Mouse (Mus musculus): ENCODE measurements at regions not wholly inside any gene's neighbourhood (a gene's known extent, or its start where the extent isn't known, plus 50 kb on each side); places are given as distances from the start of the nearest gene placed in this dataset.

DNA sequence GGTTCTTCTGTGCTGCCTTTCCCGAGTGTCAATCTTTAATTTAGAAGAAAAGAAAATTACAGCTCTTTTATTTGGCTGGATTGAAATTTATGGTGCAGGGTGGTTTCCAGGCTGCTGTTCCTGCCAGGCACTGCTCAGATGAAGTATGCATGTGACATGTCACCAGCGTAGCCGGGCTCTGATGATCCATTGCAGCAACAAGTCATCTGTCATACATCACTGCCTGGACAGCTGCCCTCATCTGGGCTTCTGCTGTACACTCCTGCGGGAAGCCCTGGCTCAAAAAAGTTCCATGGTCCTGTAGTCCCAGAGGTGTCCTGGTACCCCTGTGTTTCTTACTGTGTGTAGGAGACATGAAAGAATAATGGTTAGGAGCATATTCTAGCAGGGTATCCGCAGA, 773.0 kb downstream of the Kcnj2 start:
- Histone ChIP-seq H3K4me1 (replicated peaks; ENCODE audit: control insufficient read depth, insufficient read depth) (no peaks in the 10 kb centered on the region), H3K4me2 (replicated peaks; ENCODE audit: low read depth) (no peak overlapping the region), H3K27me3 (ENCODE audit: control insufficient read depth, insufficient read depth, low read length) (no peaks in the 10 kb centered on the region), H3K9ac (ENCODE audit: low read length) (no peak overlapping the region), H3K36me3 (ENCODE audit: control insufficient read depth, insufficient read depth, low read length) (no peaks in the 10 kb centered on the region), H3K27ac (replicated peaks) (no peak overlapping the region), H3K9me3 (ENCODE audit: control insufficient read depth, low read length) (no peaks in the 10 kb centered on the region), H3K4me3 (ENCODE audit: low read depth, low read length) (no peak overlapping the region)
- TF ChIP-seq EP300 (optimal IDR thresholded peaks at IDR 0.05): no peak
- TF ChIP-seq CTCF (IDR thresholded peaks at IDR 0.05; ENCODE audit: low read depth): no peak
- 49% methylated on average over 5 of the region's 5 CpGs for WGBS
- ATAC-seq (ENCODE audit: low FRiP score, low TSS enrichment) (no peak), DNase-seq (ENCODE audit: low spot score) (no peak)

DNA sequence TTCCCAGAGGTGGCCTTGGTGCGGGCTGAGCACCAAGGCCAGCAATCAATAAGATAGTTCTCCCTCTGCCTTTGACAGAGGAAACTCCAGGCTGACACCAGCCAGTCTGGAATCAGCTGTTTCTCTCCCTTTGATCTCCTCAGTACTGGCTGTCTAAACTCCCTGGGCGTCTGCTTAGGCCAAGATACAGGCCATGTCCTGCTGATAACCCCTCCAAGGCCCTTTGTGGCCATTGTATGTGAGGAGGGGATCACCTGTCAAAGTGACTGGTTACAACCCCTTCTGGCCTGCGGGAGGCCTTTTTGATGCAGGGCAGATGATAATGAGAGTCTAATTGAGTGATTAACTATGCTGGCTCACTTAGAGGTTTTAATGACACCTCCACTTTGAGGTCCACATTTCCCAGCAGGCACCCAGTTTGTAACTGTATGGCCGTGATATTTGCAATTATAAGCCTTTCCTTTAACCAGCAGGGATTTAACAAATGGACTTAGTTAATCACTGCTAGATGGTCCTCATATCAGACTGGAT, 777.8 kb downstream of the Kcnj2 start:
- Histone ChIP-seq H3K4me3 (ENCODE audit: low read depth, low read length) (no peak overlapping the region), H3K9me3 (ENCODE audit: control insufficient read depth, low read length) (no peaks in the 10 kb centered on the region), H3K4me2 (replicated peaks; ENCODE audit: low read depth) (no peak overlapping the region), H3K27ac (replicated peaks) (no peak overlapping the region), H3K4me1 (replicated peaks; ENCODE audit: control insufficient read depth, insufficient read depth) (no peaks in the 10 kb centered on the region), H3K9ac (ENCODE audit: low read length) (no peak overlapping the region), H3K27me3 (ENCODE audit: control insufficient read depth, insufficient read depth, low read length) (no peaks in the 10 kb centered on the region), H3K36me3 (ENCODE audit: control insufficient read depth, insufficient read depth, low read length) (no peaks in the 10 kb centered on the region)
- WGBS: 54% methylated on average over 4 of the region's 4 CpGs
- ATAC-seq (ENCODE audit: low FRiP score, low TSS enrichment): no peak
- no peak for DNase-seq (ENCODE audit: low spot score)
- TF ChIP-seq EP300 (optimal IDR thresholded peaks at IDR 0.05): no peak

- H3K4me2 ChIP-seq (replicated peaks; ENCODE audit: low read depth): no peak overlapping the region
- no peaks in the 10 kb centered on the region for H3K9me3 ChIP-seq (ENCODE audit: control insufficient read depth, low read length)
- no peak for ATAC-seq (ENCODE audit: low FRiP score, low TSS enrichment)
- TF ChIP-seq EP300 (optimal IDR thresholded peaks at IDR 0.05): no peak
- TF ChIP-seq CTCF (IDR thresholded peaks at IDR 0.05; ENCODE audit: low read depth): no peak
- no peak overlapping the region for H3K9ac ChIP-seq (ENCODE audit: low read length)
- H3K36me3 ChIP-seq (ENCODE audit: control insufficient read depth, insufficient read depth, low read length): no peaks in the 10 kb centered on the region
- WGBS: 56% methylated on average over 7 of the region's 7 CpGs
- no peaks in the 10 kb centered on the region for H3K27me3 ChIP-seq (ENCODE audit: control insufficient read depth, insufficient read depth, low read length)
- no peak overlapping the region for H3K27ac ChIP-seq (replicated peaks)
- no peak overlapping the region for H3K4me3 ChIP-seq (ENCODE audit: low read depth, low read length)
- DNase-seq (ENCODE audit: low spot score): no peak
- no peaks in the 10 kb centered on the region for H3K4me1 ChIP-seq (replicated peaks; ENCODE audit: control insufficient read depth, insufficient read depth)
These were observed 778.5 kb downstream of the Kcnj2 start for GRCm38 (mm10) chr11:111844382-111845027.

GRCm38 (mm10) chr11:111857288-111857687, 791.3 kb downstream of the Kcnj2 start:
- no peaks in the 10 kb centered on the region for H3K36me3 ChIP-seq (ENCODE audit: control insufficient read depth, insufficient read depth, low read length)
- ATAC-seq (ENCODE audit: low FRiP score, low TSS enrichment) (no peak), DNase-seq (ENCODE audit: low spot score) (no peak)
- WGBS: 55% methylated on average over 2 of the region's 2 CpGs
- no peak overlapping the region for H3K9ac ChIP-seq (ENCODE audit: low read length)
- H3K27me3 ChIP-seq (ENCODE audit: control insufficient read depth, insufficient read depth, low read length): no peaks in the 10 kb centered on the region
- H3K27ac ChIP-seq (replicated peaks): no peak overlapping the region
- H3K4me3 ChIP-seq (ENCODE audit: low read depth, low read length): no peak overlapping the region
- H3K9me3 ChIP-seq (ENCODE audit: control insufficient read depth, low read length): no peaks in the 10 kb centered on the region
- no peak overlapping the region for H3K4me2 ChIP-seq (replicated peaks; ENCODE audit: low read depth)
- no peaks in the 10 kb centered on the region for H3K4me1 ChIP-seq (replicated peaks; ENCODE audit: control insufficient read depth, insufficient read depth)
- TF ChIP-seq EP300 (optimal IDR thresholded peaks at IDR 0.05): no peak
- TF ChIP-seq CTCF (IDR thresholded peaks at IDR 0.05; ENCODE audit: low read depth): no peak

DNA sequence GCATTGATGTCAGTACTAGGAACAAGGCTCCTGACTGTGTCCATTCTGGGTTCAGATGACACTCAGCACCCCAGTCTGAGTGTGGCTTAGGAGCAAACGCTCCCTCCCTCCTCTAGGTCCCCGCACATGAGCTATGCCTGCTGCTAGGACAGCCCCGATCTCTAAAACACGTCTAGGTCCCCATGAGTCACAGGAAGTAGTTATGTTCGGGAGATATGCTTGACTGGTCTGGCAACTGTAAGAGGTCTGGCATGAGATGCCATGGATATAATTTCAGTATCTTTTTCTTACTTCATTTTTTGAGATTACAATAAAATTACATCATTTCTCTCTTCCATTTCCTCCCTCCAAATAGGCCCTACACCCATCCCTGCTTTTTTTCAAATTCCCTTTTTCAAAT, 792.1 kb downstream of the Kcnj2 start:
- Histone ChIP-seq H3K4me1 (replicated peaks; ENCODE audit: control insufficient read depth, insufficient read depth) (no peaks in the 10 kb centered on the region), H3K27me3 (ENCODE audit: control insufficient read depth, insufficient read depth, low read length) (no peaks in the 10 kb centered on the region), H3K9me3 (ENCODE audit: control insufficient read depth, low read length) (no peaks in the 10 kb centered on the region), H3K27ac (replicated peaks) (no peak overlapping the region), H3K9ac (ENCODE audit: low read length) (no peak overlapping the region), H3K36me3 (ENCODE audit: control insufficient read depth, insufficient read depth, low read length) (no peaks in the 10 kb centered on the region), H3K4me2 (replicated peaks; ENCODE audit: low read depth) (no peak overlapping the region), H3K4me3 (ENCODE audit: low read depth, low read length) (no peak overlapping the region)
- TF ChIP-seq CTCF (IDR thresholded peaks at IDR 0.05; ENCODE audit: low read depth) (no peak), EP300 (optimal IDR thresholded peaks at IDR 0.05) (no peak)
- DNase-seq (ENCODE audit: low spot score) (no peak), ATAC-seq (ENCODE audit: low FRiP score, low TSS enrichment) (no peak)
- 71% methylated on average over 5 of the region's 5 CpGs for WGBS

GRCm38 (mm10) chr11:111865143-111865542, 799.2 kb downstream of the Kcnj2 start:
- no peak for DNase-seq (ENCODE audit: low spot score)
- no peak overlapping the region for H3K27ac ChIP-seq (replicated peaks)
- no peak for ATAC-seq (ENCODE audit: low FRiP score, low TSS enrichment)
- H3K9ac ChIP-seq (ENCODE audit: low read length): no peak overlapping the region
- H3K9me3 ChIP-seq (ENCODE audit: control insufficient read depth, low read length): no peaks in the 10 kb centered on the region
- H3K4me3 ChIP-seq (ENCODE audit: low read depth, low read length): no peak overlapping the region
- TF ChIP-seq CTCF (IDR thresholded peaks at IDR 0.05; ENCODE audit: low read depth) (no peak), EP300 (optimal IDR thresholded peaks at IDR 0.05) (no peak)
- 27% methylated on average over 1 of the region's 1 CpGs for WGBS
- no peaks in the 10 kb centered on the region for H3K27me3 ChIP-seq (ENCODE audit: control insufficient read depth, insufficient read depth, low read length)
- H3K4me2 ChIP-seq (replicated peaks; ENCODE audit: low read depth): no peak overlapping the region
- H3K36me3 ChIP-seq (ENCODE audit: control insufficient read depth, insufficient read depth, low read length): no peaks in the 10 kb centered on the region
- H3K4me1 ChIP-seq (replicated peaks; ENCODE audit: control insufficient read depth, insufficient read depth): no peaks in the 10 kb centered on the region
